Mouse (Mus musculus) frontal cortex, adult 2 months (tissue): ENCODE measurements around the gene Trpm3. TPM values are rescaled to one million over a fixed set of nuclear protein-coding genes. Genes with fewer than 3 reads are reported as not detected.

Source experiments
- DNase-seq, 2 experiments: peaks; one replicate each; pipeline ENCODE4 v3.0.0; 2022; ENCODE audit warnings: low spot score in 1 of 2; ENCODE audit errors: extremely low spot score in 1 of 2
- polyA plus RNA-seq: library from polyadenylated mRNA; depleted of rRNA; stranded (reverse); fragments of >200 nt; gene quantifications from 2 replicates; pipeline ENCODE4 v1.2.3, GENCODE M21; 2012

Trpm3 gene
- polyA plus RNA-seq, 1 experiment = 17.2 TPM

GRCm38 (mm10) chr19:22953191-22953590, 814.3 kb downstream of the Trpm3 start:
- DNase-seq = no peak

- no peak for DNase-seq
Measured at GRCm38 (mm10) chr19:22958414-22958813, 819.6 kb downstream of the Trpm3 start.

GRCm38 (mm10) chr19:22960450-22961265, 821.8 kb downstream of the Trpm3 start:
- no peak for DNase-seq

- DNase-seq = no peak
Measured at GRCm38 (mm10) chr19:22962001-22962708, 823.3 kb downstream of the Trpm3 start.

- DNase-seq = no peak
Measured at GRCm38 (mm10) chr19:22962731-22963130, 823.9 kb downstream of the Trpm3 start.

- DNase-seq = no peak
Measured at GRCm38 (mm10) chr19:22963726-22964398, 825.0 kb downstream of the Trpm3 start.

- DNase-seq = peak; percentile 46 to 76
Measured at GRCm38 (mm10) chr19:22965470-22965869, 826.6 kb downstream of the Trpm3 start.

GRCm38 (mm10) chr19:22973294-22973693, 834.4 kb downstream of the Trpm3 start:
- peak in 1 of 2 experiments; percentile 27 for DNase-seq

GRCm38 (mm10) chr19:22973727-22974126, 834.9 kb downstream of the Trpm3 start:
- DNase-seq = peak in 1 of 2 experiments; percentile 20

- no peak for DNase-seq
Measured at GRCm38 (mm10) chr19:22975801-22976200, 837.0 kb downstream of the Trpm3 start.

GRCm38 (mm10) chr19:22977508-22977907, 838.7 kb downstream of the Trpm3 start:
- no peak for DNase-seq

- no peak for DNase-seq
Measured at GRCm38 (mm10) chr19:22978763-22979162, 839.9 kb downstream of the Trpm3 start.

GRCm38 (mm10) chr19:22979191-22979590, 840.3 kb downstream of the Trpm3 start:
- DNase-seq = peak in 1 of 2 experiments; percentile 64

- DNase-seq = peak in 1 of 2 experiments; percentile 38
Measured at GRCm38 (mm10) chr19:22987914-22988313, 849.1 kb downstream of the Trpm3 start.

GRCm38 (mm10) chr19:22993946-22994345, 855.1 kb downstream of the Trpm3 start:
- no peak for DNase-seq

- DNase-seq = no peak
Measured at GRCm38 (mm10) chr19:22994531-22994930, 855.7 kb downstream of the Trpm3 start.

- no peak for DNase-seq
Measured at GRCm38 (mm10) chr19:23000293-23000692, 861.4 kb downstream of the Trpm3 start.

GRCm38 (mm10) chr19:23003861-23004260, 865.0 kb downstream of the Trpm3 start:
- DNase-seq = peak in 1 of 2 experiments; percentile 64

GRCm38 (mm10) chr19:23005851-23006250, 867.0 kb downstream of the Trpm3 start:
- no peak for DNase-seq

- peak in 1 of 2 experiments; percentile 60 for DNase-seq
Measured at GRCm38 (mm10) chr19:23006517-23007273, 867.8 kb downstream of the Trpm3 start.
